Mouse (Mus musculus) heart, embryonic 14.5 days (tissue): Measurements from ENCODE around the gene Rpl38. TPM values are rescaled to one million over a fixed set of nuclear protein-coding genes. Genes with fewer than 3 reads are reported as not detected.

Experiments
- ATAC-seq: fragments of 200-750 bp; cut with Nextera tagmentation; 2 replicates; pipeline ENCODE4 v1.8.0; 2017; ENCODE audit warnings: low read depth, moderate TSS enrichment; ENCODE audit not compliant: insufficient number of reproducible peaks, insufficient read depth, low FRiP score
- H3K27ac ChIP-seq, 2 experiments: fragments of 200-500 bp in 1 of 2; fragments of 300-500 bp in 1 of 2; sonication (generic) in 1 of 2; replicated peaks in 1 of 2; 2 replicates each; pipeline ENCODE4 v1.5.1; 2012 to 2014; ENCODE audit warnings: low read depth in 2 of 2, low read length in 2 of 2, control low read depth in 1 of 2, mild to moderate bottlenecking in 1 of 2, mixed read lengths in 1 of 2; ENCODE audit not compliant: control insufficient read depth in 1 of 2, insufficient read depth in 1 of 2
- H3K27me3 ChIP-seq: fragments of 300-500 bp; sonication (generic); 2 replicates; pipeline ENCODE4 v1.6.1; 2014; ENCODE audit warnings: mild to moderate bottlenecking, low read length, control low read depth; ENCODE audit not compliant: control insufficient read depth, insufficient read depth
- H3K36me3 ChIP-seq: fragments of 300-500 bp; sonication (generic); 2 replicates; pipeline ENCODE4 v1.6.1; 2014; ENCODE audit warnings: mild to moderate bottlenecking, control low read depth, low read length, mixed read lengths; ENCODE audit not compliant: control insufficient read depth, insufficient read depth
- H3K4me1 ChIP-seq, 2 experiments: fragments of 200-500 bp in 1 of 2; fragments of 300-500 bp in 1 of 2; sonication (generic) in 1 of 2; 2 replicates each; pipeline ENCODE4 v1.6.1; 2012 to 2014; ENCODE audit warnings: low read length in 2 of 2, control low read depth in 1 of 2, mixed read lengths in 1 of 2; ENCODE audit not compliant: control insufficient read depth in 2 of 2, insufficient read depth in 2 of 2
- H3K4me2 ChIP-seq: fragments of 300-500 bp; sonication (generic); 2 replicates; pipeline ENCODE4 v1.6.1; 2014; ENCODE audit warnings: mild to moderate bottlenecking, low read length
- H3K4me3 ChIP-seq, 2 experiments: fragments of 200-500 bp in 1 of 2; fragments of 300-500 bp in 1 of 2; sonication (generic) in 1 of 2; 2 replicates each; pipeline ENCODE4 v1.5.1; 2012 to 2014; ENCODE audit warnings: low read length in 2 of 2, mild to moderate bottlenecking in 2 of 2, control low read depth in 1 of 2, low read depth in 1 of 2, moderate library complexity in 1 of 2; ENCODE audit not compliant: control insufficient read depth in 1 of 2, insufficient read depth in 1 of 2
- H3K9ac ChIP-seq: fragments of 300-500 bp; sonication (generic); 2 replicates; pipeline ENCODE4 v1.6.1; 2014; ENCODE audit warnings: mild to moderate bottlenecking, low read length
- H3K9me3 ChIP-seq: fragments of 300-500 bp; sonication (generic); 2 replicates; pipeline ENCODE4 v1.6.1; 2016; ENCODE audit warnings: low read length, control low read depth; ENCODE audit not compliant: control insufficient read depth
- WGBS: fragments of 180-500 bp; shearing (Covaris S2); extraction: QIAGEN DNeasy Blood & Tissue Kit; methylation state at CpG from one replicate; pipeline ENCODE4 v1.1.7; 2014; 5-methylcytosine and 5-hydroxymethylcytosine counted together
- polyA plus RNA-seq: library from polyadenylated mRNA; unstranded; fragments of >200 nt; fragmentation: Nextera tagmentation; extraction: Ambion mirVana; gene quantifications from 2 replicates; pipeline ENCODE4 v1.2.1, GENCODE M21; 2014

Gene Rpl38
- polyA plus RNA-seq, 1 experiment from 2014 or later: 745 TPM

DNA sequence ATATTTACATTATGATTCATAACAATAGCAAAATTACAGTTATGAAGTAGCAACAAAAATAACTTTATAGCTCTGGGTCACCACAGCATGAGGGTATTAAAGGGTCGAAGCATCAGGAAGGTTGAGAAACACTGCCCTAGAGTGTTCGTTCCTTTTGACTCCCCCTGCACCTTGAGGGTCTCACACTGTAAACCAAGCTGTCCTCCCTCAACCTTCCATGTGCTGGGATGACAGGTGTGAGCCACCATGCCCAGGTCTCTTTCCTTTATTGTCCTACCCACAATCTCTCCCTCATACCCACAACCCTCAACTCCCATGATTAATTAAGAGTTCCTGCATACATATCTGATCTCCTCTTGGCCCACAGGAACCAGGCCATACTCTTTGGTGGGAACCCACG lies 43.1 kb downstream of the Rpl38 start:
- no peaks in the 10 kb centered on the region for H3K9me3 ChIP-seq
- H3K4me1 ChIP-seq: no peaks in the 10 kb centered on the region
- no peak overlapping the region for H3K9ac ChIP-seq
- H3K36me3 ChIP-seq: peaks cover 3% of the 10 kb centered on the region; the same call in 1 of the 2 replicates
- H3K27me3 ChIP-seq: no peaks in the 10 kb centered on the region
- no peak overlapping the region for H3K4me3 ChIP-seq
- 88% methylated on average over 3 of the region's 3 CpGs for WGBS
- no peak for ATAC-seq
- no peak overlapping the region for H3K27ac ChIP-seq
- H3K4me2 ChIP-seq: no peak overlapping the region

DNA sequence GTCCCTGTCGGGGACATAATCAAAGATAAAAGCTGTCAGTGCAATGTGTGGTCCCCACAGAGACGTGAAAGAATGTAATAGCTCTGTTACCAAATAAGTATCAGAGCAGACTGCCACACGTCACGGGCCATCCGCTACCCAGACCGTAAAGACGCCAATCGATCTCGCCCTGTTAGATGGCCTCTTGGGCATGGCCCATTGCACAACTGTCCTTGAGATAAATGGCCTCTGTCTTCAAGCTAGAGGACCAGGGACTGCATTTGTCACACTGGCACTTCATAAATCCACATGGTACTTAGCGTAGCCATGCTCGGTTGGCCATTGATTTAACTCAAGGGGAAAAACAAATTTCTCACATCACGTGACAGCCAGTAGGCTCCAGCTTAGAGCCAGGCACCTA lies 43.5 kb downstream of the Rpl38 start:
- no peak overlapping the region for H3K27ac ChIP-seq
- no peaks in the 10 kb centered on the region for H3K27me3 ChIP-seq
- H3K36me3 ChIP-seq: peaks cover 3% of the 10 kb centered on the region; the same call in 1 of the 2 replicates
- ATAC-seq: no peak
- 80% methylated on average over 12 of the region's 12 CpGs for WGBS
- no peak overlapping the region for H3K9ac ChIP-seq
- no peaks in the 10 kb centered on the region for H3K9me3 ChIP-seq
- no peaks in the 10 kb centered on the region for H3K4me1 ChIP-seq
- no peak overlapping the region for H3K4me2 ChIP-seq
- H3K4me3 ChIP-seq: no peak overlapping the region

DNA sequence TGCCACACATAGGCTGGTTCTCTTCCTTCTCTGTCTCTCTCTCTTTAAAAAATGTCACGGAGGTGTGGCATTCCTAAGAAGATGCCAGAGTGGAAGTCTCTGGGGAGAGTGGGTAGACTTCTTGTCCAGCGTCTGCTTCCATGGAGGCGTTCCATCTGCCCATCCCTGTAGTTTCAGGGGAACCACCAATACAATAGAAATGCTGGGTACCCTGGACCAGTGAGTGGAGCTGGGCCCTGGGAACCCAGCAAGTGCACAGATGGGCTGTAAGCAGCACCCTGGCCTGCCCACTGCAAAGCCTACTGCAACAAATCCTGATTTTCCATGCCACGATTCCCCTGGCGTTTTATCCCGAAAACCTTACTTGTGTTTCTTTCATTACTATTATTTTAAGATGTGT lies 46.2 kb downstream of the Rpl38 start:
- Histone ChIP-seq H3K9me3 (no peaks in the 10 kb centered on the region), H3K36me3 (peaks cover 3% of the 10 kb centered on the region; the same call in 1 of the 2 replicates), H3K9ac (no peak overlapping the region), H3K27ac (no peak overlapping the region), H3K4me1 (no peaks in the 10 kb centered on the region), H3K27me3 (no peaks in the 10 kb centered on the region), H3K4me3 (no peak overlapping the region), H3K4me2 (no peak overlapping the region)
- WGBS: 85% methylated on average over 6 of the region's 6 CpGs
- ATAC-seq: no peak

DNA sequence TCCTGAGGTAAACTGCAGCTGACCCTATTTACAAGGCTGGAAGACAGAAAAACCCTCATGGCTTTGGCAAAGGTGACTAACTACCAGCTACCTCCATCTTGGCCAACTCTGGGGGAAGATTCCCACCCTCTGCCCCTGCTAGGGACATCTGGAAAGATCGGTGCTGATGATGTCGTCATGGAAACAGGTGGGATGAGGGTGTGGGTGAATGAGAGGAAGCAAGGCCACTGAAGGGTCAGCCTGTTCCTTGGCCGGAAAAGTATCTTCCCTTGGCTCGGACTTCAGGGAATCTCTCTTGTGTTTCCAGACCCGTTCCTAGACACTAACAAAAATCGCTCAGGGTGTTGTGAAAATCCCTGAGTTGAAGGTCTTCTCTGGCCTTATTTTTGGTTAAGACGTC lies 47.2 kb downstream of the Rpl38 start:
- WGBS: 75% methylated on average over 7 of the region's 7 CpGs
- peaks cover 3% of the 10 kb centered on the region; the same call in 1 of the 2 replicates for H3K36me3 ChIP-seq
- no peaks in the 10 kb centered on the region for H3K27me3 ChIP-seq
- H3K4me2 ChIP-seq: no peak overlapping the region
- H3K27ac ChIP-seq: no peak overlapping the region
- no peak for ATAC-seq
- H3K4me3 ChIP-seq: no peak overlapping the region
- H3K9ac ChIP-seq: no peak overlapping the region
- H3K4me1 ChIP-seq: no peaks in the 10 kb centered on the region
- no peaks in the 10 kb centered on the region for H3K9me3 ChIP-seq

DNA sequence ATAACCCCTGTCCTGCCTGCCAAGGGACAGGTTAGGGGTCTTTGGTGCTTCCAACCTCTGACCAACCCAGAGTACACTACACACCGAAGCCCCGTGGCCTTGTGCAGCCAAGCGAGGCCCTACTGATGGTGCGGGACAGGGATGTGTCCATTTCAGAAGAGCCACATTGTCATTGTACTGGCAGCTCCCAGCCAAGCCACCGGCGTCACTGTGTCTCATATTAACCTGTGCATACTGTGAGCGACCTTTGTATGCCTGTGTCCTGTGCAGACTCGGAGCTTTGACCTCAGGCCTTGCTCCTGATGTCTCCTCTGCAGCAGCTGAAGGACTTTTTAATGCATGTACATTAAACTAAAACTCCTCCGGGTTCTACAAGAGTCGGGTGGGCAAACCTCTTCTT lies 52.2 kb downstream of the Rpl38 start:
- H3K27me3 ChIP-seq: no peaks in the 10 kb centered on the region
- no peak overlapping the region for H3K4me2 ChIP-seq
- WGBS: 88% methylated on average over 10 of the region's 10 CpGs
- no peaks in the 10 kb centered on the region for H3K4me1 ChIP-seq
- no peak overlapping the region for H3K4me3 ChIP-seq
- ATAC-seq: no peak
- H3K36me3 ChIP-seq: no peaks in the 10 kb centered on the region
- no peak overlapping the region for H3K9ac ChIP-seq
- no peak overlapping the region for H3K27ac ChIP-seq
- H3K9me3 ChIP-seq: no peaks in the 10 kb centered on the region

Other genes with a start within 250 kb of the Rpl38 start
- 7.9 and 8.6 TPM in 2 replicates for gene Ttyh2, start 6.9 kb downstream of the Rpl38 start, polyA plus RNA-seq
- 0.35 TPM in 1 of 2 replicates, not detected in the other for gene Dnaic2, start 58.9 kb downstream of the Rpl38 start, polyA plus RNA-seq
- gene Kif19a, start 96.9 kb downstream of the Rpl38 start, polyA plus RNA-seq: 0.16 and 0.28 TPM in 2 replicates
- not detected in 2 replicates for gene Btbd17, start 127.4 kb downstream of the Rpl38 start, polyA plus RNA-seq
- gene Gpr142, start 130.4 kb downstream of the Rpl38 start, polyA plus RNA-seq: not detected in 2 replicates
- gene Gprc5c, start 182.6 kb downstream of the Rpl38 start, polyA plus RNA-seq: 15.2 and 18.0 TPM in 2 replicates
- 1.1 and 1.4 TPM in 2 replicates for gene Cd300a, start 221.5 kb downstream of the Rpl38 start, polyA plus RNA-seq